Mouse (Mus musculus) forebrain, embryonic 13.5 days (tissue): ENCODE measurements at regions not wholly inside any gene's neighbourhood (a gene's known extent, or its start where the extent isn't known, plus 50 kb on each side); places are given as distances from the start of the nearest gene placed in this dataset.

ENCODE experiments used
- ATAC-seq: fragments of 200-750 bp; cut with Nextera tagmentation; 2 replicates; pipeline ENCODE4 v1.8.0; 2017
- H3K27ac ChIP-seq: fragments of 300-500 bp; sonication (generic); 2 replicates; pipeline ENCODE4 v1.5.1; 2015; ENCODE audit warnings: inconsistent platforms, mild to moderate bottlenecking, moderate library complexity
- H3K27me3 ChIP-seq: fragments of 300-500 bp; sonication (generic); 2 replicates; pipeline ENCODE4 v1.6.1; 2015; ENCODE audit warnings: mild to moderate bottlenecking, inconsistent platforms
- H3K36me3 ChIP-seq: fragments of 300-500 bp; sonication (generic); 2 replicates; pipeline ENCODE4 v1.6.1; 2015; ENCODE audit warnings: mild to moderate bottlenecking, inconsistent platforms; ENCODE audit not compliant: poor library complexity, severe bottlenecking
- H3K4me1 ChIP-seq: fragments of 300-500 bp; sonication (generic); 2 replicates; pipeline ENCODE4 v1.6.1; 2015; ENCODE audit warnings: inconsistent platforms
- H3K4me2 ChIP-seq: fragments of 300-500 bp; sonication (generic); 2 replicates; pipeline ENCODE4 v1.6.1; 2015; ENCODE audit warnings: inconsistent platforms, mild to moderate bottlenecking, moderate library complexity
- H3K4me3 ChIP-seq: fragments of 300-500 bp; sonication (generic); 2 replicates; pipeline ENCODE4 v1.5.1; 2015; ENCODE audit warnings: mild to moderate bottlenecking, inconsistent platforms
- H3K9ac ChIP-seq: fragments of 300-500 bp; sonication (generic); 2 replicates; pipeline ENCODE4 v1.6.1; 2015; ENCODE audit warnings: mild to moderate bottlenecking, inconsistent platforms
- H3K9me3 ChIP-seq: fragments of 300-500 bp; sonication (generic); replicated peaks from 2 replicates; pipeline ENCODE4 v1.6.1; 2016; ENCODE audit warnings: inconsistent platforms
- WGBS: fragments of 180-500 bp; shearing (Covaris S2); methylation state at CpG from one replicate; pipeline ENCODE4 v1.1.7; 2015; 5-methylcytosine and 5-hydroxymethylcytosine counted together

GRCm38 (mm10) chr4:125824525-125824924 is 199.8 kb upstream of the Csf3r start:
- 56% methylated on average over 3 of the region's 3 CpGs for WGBS
- H3K9ac ChIP-seq = no peak overlapping the region
- no peaks in the 10 kb centered on the region for H3K36me3 ChIP-seq
- H3K9me3 ChIP-seq = no peaks in the 10 kb centered on the region
- no peak overlapping the region for H3K27ac ChIP-seq
- peak; percentile 75; the same call in 1 of the 2 replicates for ATAC-seq
- H3K4me3 ChIP-seq = no peak overlapping the region
- H3K27me3 ChIP-seq = 0 out of 2 replicates have a peak, but pooled peaks cover 5% of the 10 kb centered on the region
- peaks cover 11% of the 10 kb centered on the region for H3K4me1 ChIP-seq
- no peak overlapping the region for H3K4me2 ChIP-seq

GRCm38 (mm10) chr4:125826416-125826815 is 197.9 kb upstream of the Csf3r start:
- H3K27me3 ChIP-seq = 0 out of 2 replicates have a peak, but pooled peaks cover 5% of the 10 kb centered on the region
- no peaks in the 10 kb centered on the region for H3K9me3 ChIP-seq
- no peak overlapping the region for H3K27ac ChIP-seq
- H3K9ac ChIP-seq = no peak overlapping the region
- ATAC-seq = 0 out of 2 replicates have a peak, but pooled peaks have one; percentile 30
- no peak overlapping the region for H3K4me3 ChIP-seq
- H3K4me1 ChIP-seq = peaks cover 11% of the 10 kb centered on the region; the same call in 1 of the 2 replicates
- no peaks in the 10 kb centered on the region for H3K36me3 ChIP-seq
- no peak overlapping the region for H3K4me2 ChIP-seq
- 58% methylated on average over 5 of the region's 5 CpGs for WGBS

GRCm38 (mm10) chr4:125835250-125835649 is 189.1 kb upstream of the Csf3r start:
- Histone ChIP-seq H3K4me3 (no peak overlapping the region), H3K4me2 (no peak overlapping the region), H3K27ac (no peak overlapping the region), H3K9ac (no peak overlapping the region), H3K4me1 (peaks cover 4% of the 10 kb centered on the region; the same call in 1 of the 2 replicates), H3K9me3 (no peaks in the 10 kb centered on the region), H3K27me3 (no peaks in the 10 kb centered on the region; the same call in 1 of the 2 replicates), H3K36me3 (no peaks in the 10 kb centered on the region)
- under 1% methylated on average over 8 of the region's 8 CpGs for WGBS
- no peak for ATAC-seq

- Histone ChIP-seq H3K27me3 (no peaks in the 10 kb centered on the region; the same call in 1 of the 2 replicates), H3K9me3 (no peaks in the 10 kb centered on the region), H3K4me1 (peaks cover 7% of the 10 kb centered on the region), H3K4me3 (no peak overlapping the region), H3K4me2 (no peak overlapping the region), H3K27ac (no peak overlapping the region), H3K9ac (no peak overlapping the region), H3K36me3 (no peaks in the 10 kb centered on the region)
- WGBS = 87% methylated on average over 3 of the region's 3 CpGs
- no peak for ATAC-seq
These were observed 176.8 kb upstream of the Csf3r start for GRCm38 (mm10) chr4:125847568-125847967.

GRCm38 (mm10) chr4:125850300-125850699 is 174.1 kb upstream of the Csf3r start:
- Histone ChIP-seq H3K4me2 (no peak overlapping the region), H3K27ac (no peak overlapping the region), H3K36me3 (no peaks in the 10 kb centered on the region), H3K9ac (no peak overlapping the region), H3K9me3 (no peaks in the 10 kb centered on the region), H3K27me3 (no peaks in the 10 kb centered on the region; the same call in 1 of the 2 replicates), H3K4me1 (peaks cover 10% of the 10 kb centered on the region), H3K4me3 (no peak overlapping the region)
- WGBS = 4% methylated on average over 4 of the region's 4 CpGs
- no peak for ATAC-seq

- Histone ChIP-seq H3K9me3 (no peaks in the 10 kb centered on the region), H3K4me1 (peaks cover 31% of the 10 kb centered on the region), H3K9ac (no peak overlapping the region), H3K36me3 (no peaks in the 10 kb centered on the region), H3K27me3 (no peaks in the 10 kb centered on the region; the same call in 1 of the 2 replicates), H3K4me2 (no peak overlapping the region), H3K27ac (no peak overlapping the region), H3K4me3 (no peak overlapping the region)
- ATAC-seq = 0 out of 2 replicates have a peak, but pooled peaks have one; percentile 26
- 70% methylated on average over 4 of the region's 4 CpGs for WGBS
These were observed 171.8 kb upstream of the Csf3r start for GRCm38 (mm10) chr4:125852545-125852944.

GRCm38 (mm10) chr4:125855983-125856591 is 168.3 kb upstream of the Csf3r start:
- H3K27me3 ChIP-seq = no peaks in the 10 kb centered on the region
- 0 out of 2 replicates have a peak overlapping the region, but pooled peaks have one; percentile 18 for H3K4me2 ChIP-seq
- no peak overlapping the region for H3K4me3 ChIP-seq
- no peaks in the 10 kb centered on the region for H3K36me3 ChIP-seq
- peak overlapping the region; percentile 59; the same call in 1 of the 2 replicates for H3K27ac ChIP-seq
- H3K9me3 ChIP-seq = no peaks in the 10 kb centered on the region
- peaks cover 39% of the 10 kb centered on the region for H3K4me1 ChIP-seq
- H3K9ac ChIP-seq = no peak overlapping the region
- WGBS = 51% methylated on average over 11 of the region's 11 CpGs
- peak; percentile 70 for ATAC-seq

GRCm38 (mm10) chr4:125856781-125857180 is 167.6 kb upstream of the Csf3r start:
- peak; percentile 62 for ATAC-seq
- Histone ChIP-seq H3K4me1 (peaks cover 39% of the 10 kb centered on the region), H3K27ac (peak overlapping the region; percentile 59), H3K4me3 (no peak overlapping the region), H3K27me3 (no peaks in the 10 kb centered on the region), H3K9me3 (no peaks in the 10 kb centered on the region), H3K4me2 (peak overlapping the region; percentile 18; the same call in 1 of the 2 replicates), H3K9ac (no peak overlapping the region), H3K36me3 (no peaks in the 10 kb centered on the region)
- 65% methylated on average over 5 of the region's 5 CpGs for WGBS

- Histone ChIP-seq H3K4me3 (no peak overlapping the region), H3K27me3 (no peaks in the 10 kb centered on the region), H3K4me2 (no peak overlapping the region), H3K4me1 (0 out of 2 replicates have a peak, but pooled peaks cover 3% of the 10 kb centered on the region), H3K27ac (no peak overlapping the region), H3K9me3 (no peaks in the 10 kb centered on the region), H3K36me3 (no peaks in the 10 kb centered on the region), H3K9ac (no peak overlapping the region)
- WGBS = 61% methylated on average over 8 of the region's 8 CpGs
- ATAC-seq = no peak
These were observed 159.3 kb upstream of the Csf3r start for GRCm38 (mm10) chr4:125865057-125865456.

GRCm38 (mm10) chr4:125865728-125866127 is 158.6 kb upstream of the Csf3r start:
- no peak for ATAC-seq
- WGBS = 70% methylated on average over 9 of the region's 9 CpGs

GRCm38 (mm10) chr4:125871211-125871610 is 153.1 kb upstream of the Csf3r start:
- no peak overlapping the region for H3K27ac ChIP-seq
- WGBS = 81% methylated on average over 13 of the region's 13 CpGs
- no peaks in the 10 kb centered on the region for H3K9me3 ChIP-seq
- no peak for ATAC-seq
- H3K9ac ChIP-seq = no peak overlapping the region
- H3K4me1 ChIP-seq = no peaks in the 10 kb centered on the region
- H3K4me2 ChIP-seq = no peak overlapping the region
- no peaks in the 10 kb centered on the region for H3K27me3 ChIP-seq
- no peak overlapping the region for H3K4me3 ChIP-seq
- no peaks in the 10 kb centered on the region for H3K36me3 ChIP-seq

More at GRCm38 (mm10) chr4:125865728-125866127, 158.6 kb upstream of the Csf3r start:
- Histone ChIP-seq H3K4me2 (no peak overlapping the region), H3K27ac (no peak overlapping the region), H3K9me3 (no peaks in the 10 kb centered on the region), H3K9ac (no peak overlapping the region), H3K27me3 (no peaks in the 10 kb centered on the region), H3K4me1 (0 out of 2 replicates have a peak, but pooled peaks cover 3% of the 10 kb centered on the region), H3K36me3 (no peaks in the 10 kb centered on the region), H3K4me3 (no peak overlapping the region)

GRCm38 (mm10) chr4:125880028-125880427 is 144.3 kb upstream of the Csf3r start:
- no peak overlapping the region for H3K4me3 ChIP-seq
- WGBS = 52% methylated on average over 6 of the region's 6 CpGs
- peaks cover 14% of the 10 kb centered on the region for H3K4me1 ChIP-seq
- no peaks in the 10 kb centered on the region for H3K27me3 ChIP-seq
- ATAC-seq = no peak
- H3K9ac ChIP-seq = no peak overlapping the region
- no peaks in the 10 kb centered on the region for H3K36me3 ChIP-seq
- H3K9me3 ChIP-seq = no peaks in the 10 kb centered on the region
- no peak overlapping the region for H3K4me2 ChIP-seq
- H3K27ac ChIP-seq = no peak overlapping the region
